Mouse (Mus musculus): ENCODE measurements around the gene Hspa12a.

GRCm38 (mm10) chr19:58850719-58851466 lies 92.6 kb downstream of the Hspa12a start:
- TF ChIP-seq USF1 (IDR thresholded peaks at IDR 0.05; ENCODE audit: low read depth) (no peak), POLR2A (IDR thresholded peaks at IDR 0.05; ENCODE audit: insufficient read length, low read depth) (no peak)

All from myocyte (in vitro differentiated cells).